Mouse (Mus musculus) heart, adult 2 months (tissue): ENCODE measurements at regions not wholly inside any gene's neighbourhood (a gene's known extent, or its start where the extent isn't known, plus 50 kb on each side); places are given as distances from the start of the nearest gene placed in this dataset.
"Not testable (repeated sequence)": the region's sequence is repeated elsewhere in the genome, so short reads cannot be mapped to it uniquely, and the experiment has no call there.

ENCODE experiments used
- DNase-seq, 2 experiments: peaks; one replicate each; pipeline ENCODE4 v3.0.0; 2021
- H3K27ac ChIP-seq: fragments of 200-600 bp; 2 replicates; pipeline ENCODE4 v1.8.1; 2022
- H3K27me3 ChIP-seq: fragments of 200-500 bp; 2 replicates; pipeline ENCODE4 v1.6.1; 2012; ENCODE audit warnings: mild to moderate bottlenecking, low read length, inconsistent platforms, mixed read lengths; ENCODE audit not compliant: control insufficient read depth, insufficient read depth
- H3K36me3 ChIP-seq: fragments of 200-500 bp; 2 replicates; pipeline ENCODE4 v1.6.1; 2012; ENCODE audit warnings: low read length, inconsistent platforms; ENCODE audit not compliant: control insufficient read depth, insufficient read depth
- H3K4me1 ChIP-seq: fragments of 200-500 bp; 2 replicates; pipeline ENCODE4 v1.6.1; 2011; ENCODE audit warnings: low read length; ENCODE audit not compliant: control insufficient read depth, insufficient read depth
- H3K4me3 ChIP-seq: fragments of 200-600 bp; 2 replicates; pipeline ENCODE4 v1.8.1; 2022
- H3K79me2 ChIP-seq: fragments of 200-500 bp; replicated peaks from 2 replicates; pipeline ENCODE4 v1.6.1; 2012; ENCODE audit warnings: mild to moderate bottlenecking, inconsistent platforms, low read length, moderate library complexity, mixed read lengths; ENCODE audit not compliant: control insufficient read depth, insufficient read depth
- H3K9ac ChIP-seq: fragments of 200-500 bp; 2 replicates; pipeline ENCODE4 v1.6.1; 2012; ENCODE audit warnings: low read depth, mild to moderate bottlenecking, control low read depth, inconsistent platforms, low read length, mixed read lengths
- CTCF ChIP-seq: fragments of 200-600 bp; IDR thresholded peaks from 2 replicates; pipeline ENCODE4 v1.8.1; 2022; ENCODE audit warnings: antibody characterized with exemption, mild to moderate bottlenecking, moderate library complexity
- EP300 ChIP-seq: fragments of 200-500 bp; IDR thresholded peaks from 2 replicates; pipeline ENCODE4 v1.6.1; 2011; ENCODE audit warnings: low read depth, low read length, control low read depth; ENCODE audit not compliant: insufficient read depth
- POLR2A ChIP-seq: fragments of 200-500 bp; IDR thresholded peaks from 2 replicates; pipeline ENCODE4 v1.6.1; 2011; ENCODE audit warnings: mild to moderate bottlenecking, low read depth, low read length, control low read depth; ENCODE audit not compliant: insufficient read depth
- WGBS: fragments of 180-500 bp; shearing (Covaris S2); methylation state at CpG from one replicate; pipeline ENCODE4 v1.1.7; 2018; 5-methylcytosine and 5-hydroxymethylcytosine counted together
- intact Hi-C: fragments of 180-260 bp; cut with DNase I; formaldehyde crosslinking; loops from one replicate; pipeline ENCODE4 v1.15.1; 2025

- no peaks in the 10 kb centered on the region for H3K27me3 ChIP-seq
- no peak overlapping the region for H3K4me3 ChIP-seq
- 82% methylated on average over 4 of the region's 4 CpGs for WGBS
- no peak overlapping the region for H3K27ac ChIP-seq
- no peak overlapping the region for H3K9ac ChIP-seq
- TF ChIP-seq CTCF, result peak; percentile 51
- no peak for TF ChIP-seq POLR2A
- no peak for DNase-seq
- H3K4me1 ChIP-seq, result no peaks in the 10 kb centered on the region
- H3K79me2 ChIP-seq, result no peaks in the 10 kb centered on the region
- intact Hi-C loops, result no loop called here
- no peaks in the 10 kb centered on the region for H3K36me3 ChIP-seq
Observed at GRCm38 (mm10) chr5:148661120-148661519, 108.5 kb upstream of the Ubl3 start.

GRCm38 (mm10) chr5:148657936-148658640 lies 105.5 kb upstream of the Ubl3 start:
- TF ChIP-seq POLR2A, result no peak
- no peak for TF ChIP-seq CTCF
- no peak for TF ChIP-seq EP300
- Histone ChIP-seq H3K4me1 (no peaks in the 10 kb centered on the region), H3K4me3 (no peak overlapping the region), H3K36me3 (no peaks in the 10 kb centered on the region), H3K27ac (no peak overlapping the region), H3K79me2 (no peaks in the 10 kb centered on the region), H3K27me3 (no peaks in the 10 kb centered on the region), H3K9ac (no peak overlapping the region)
- 57% methylated on average over 4 of the region's 4 CpGs for WGBS
- no peak for DNase-seq
- intact Hi-C loops, result no loop called here

- Histone ChIP-seq H3K9ac (no peak overlapping the region), H3K4me3 (no peak overlapping the region), H3K36me3 (no peaks in the 10 kb centered on the region), H3K4me1 (no peaks in the 10 kb centered on the region), H3K79me2 (no peaks in the 10 kb centered on the region), H3K27me3 (no peaks in the 10 kb centered on the region), H3K27ac (no peak overlapping the region)
- intact Hi-C loops, result no loop called here
- TF ChIP-seq CTCF (no peak), POLR2A (no peak), EP300 (no peak)
- DNase-seq, result no peak
- 67% methylated on average over 7 of the region's 7 CpGs for WGBS
Observed at GRCm38 (mm10) chr5:148652525-148653243, 100.1 kb upstream of the Ubl3 start.

GRCm38 (mm10) chr5:148651736-148652135 lies 99.1 kb upstream of the Ubl3 start:
- no peaks in the 10 kb centered on the region for H3K79me2 ChIP-seq
- no peak overlapping the region for H3K9ac ChIP-seq
- H3K27me3 ChIP-seq, result no peaks in the 10 kb centered on the region
- TF ChIP-seq CTCF (no peak), EP300 (no peak), POLR2A (no peak)
- H3K4me1 ChIP-seq, result no peaks in the 10 kb centered on the region
- DNase-seq, result no peak
- no peak overlapping the region for H3K27ac ChIP-seq
- 63% methylated on average over 4 of the region's 4 CpGs for WGBS
- H3K36me3 ChIP-seq, result no peaks in the 10 kb centered on the region
- intact Hi-C loops, result no loop called here
- no peak overlapping the region for H3K4me3 ChIP-seq

- H3K27ac ChIP-seq, H3K79me2 ChIP-seq, DNase-seq, H3K9ac ChIP-seq, H3K4me3 ChIP-seq, intact Hi-C loops, H3K27me3 ChIP-seq, H3K36me3 ChIP-seq, H3K4me1 ChIP-seq: not testable (repeated sequence)
- WGBS, result 95% methylated on average over 7 of the region's 7 CpGs
Observed at GRCm38 (mm10) chr5:148649573-148649972, 97.0 kb upstream of the Ubl3 start.

- intact Hi-C loops, result no loop called here
- Histone ChIP-seq H3K4me3 (no peak overlapping the region), H3K36me3 (no peaks in the 10 kb centered on the region), H3K4me1 (peaks cover 3% of the 10 kb centered on the region), H3K27me3 (no peaks in the 10 kb centered on the region), H3K9ac (no peak overlapping the region), H3K27ac (no peak overlapping the region), H3K79me2 (no peaks in the 10 kb centered on the region)
- TF ChIP-seq CTCF (no peak), POLR2A (no peak), EP300 (no peak)
- no peak for DNase-seq
- 89% methylated on average over 9 of the region's 9 CpGs for WGBS
Observed at GRCm38 (mm10) chr5:148649123-148649522, 96.5 kb upstream of the Ubl3 start.
